Mouse (Mus musculus): Measurements from ENCODE around the gene Ociad1. TPM values are rescaled to one million over a fixed set of nuclear protein-coding genes. Genes with fewer than 3 reads are reported as not detected.
"Not testable (repeated sequence)": the region's sequence is repeated elsewhere in the genome, so short reads cannot be mapped to it uniquely, and the experiment has no call there.

Ociad1 gene
- polyA plus RNA-seq, 1 experiment from 2014 or later: 212 TPM

GRCm38 (mm10) chr5:73319306-73319705 lies 26.7 kb downstream of the Ociad1 start:
- peaks cover 28% of the 10 kb centered on the region for H3K36me3 ChIP-seq (ENCODE audit: poor library complexity, severe bottlenecking)
- no peaks in the 10 kb centered on the region for H3K4me1 ChIP-seq
- H3K9ac ChIP-seq: no peak overlapping the region
- no peak overlapping the region for H3K4me3 ChIP-seq
- H3K4me2 ChIP-seq: no peak overlapping the region
- no peak overlapping the region for H3K27ac ChIP-seq
- no peaks in the 10 kb centered on the region for H3K9me3 ChIP-seq (replicated peaks)
- H3K27me3 ChIP-seq: no peaks in the 10 kb centered on the region
- no peak for ATAC-seq
- WGBS: 93% methylated on average over 5 of the region's 5 CpGs

DNA sequence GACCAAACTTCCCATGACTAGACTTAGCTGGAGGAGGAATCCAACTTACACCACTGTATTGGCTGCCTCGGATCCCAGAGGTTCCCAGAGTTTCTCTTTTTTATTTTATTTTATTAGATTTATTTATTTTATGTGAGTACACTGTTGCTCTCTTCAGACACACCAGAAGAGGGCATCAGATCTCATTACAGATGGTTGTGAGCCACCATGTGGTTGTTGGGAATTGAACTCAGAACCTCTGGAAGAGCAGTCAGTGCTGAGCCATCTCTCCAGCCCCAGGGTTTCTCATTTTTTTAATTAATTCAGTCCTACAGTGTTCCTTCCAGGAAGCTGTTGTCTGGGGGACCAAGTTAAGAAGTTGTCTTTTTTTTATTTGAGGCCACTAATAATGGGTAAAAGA lies 30.1 kb downstream of the Ociad1 start:
- 93% methylated on average over 1 of the region's 1 CpGs for WGBS
- not testable (repeated sequence) for H3K27me3 ChIP-seq; H3K27ac ChIP-seq; H3K9me3 ChIP-seq (replicated peaks); H3K4me1 ChIP-seq; H3K36me3 ChIP-seq (ENCODE audit: poor library complexity, severe bottlenecking); H3K9ac ChIP-seq; H3K4me2 ChIP-seq; H3K4me3 ChIP-seq; ATAC-seq

DNA sequence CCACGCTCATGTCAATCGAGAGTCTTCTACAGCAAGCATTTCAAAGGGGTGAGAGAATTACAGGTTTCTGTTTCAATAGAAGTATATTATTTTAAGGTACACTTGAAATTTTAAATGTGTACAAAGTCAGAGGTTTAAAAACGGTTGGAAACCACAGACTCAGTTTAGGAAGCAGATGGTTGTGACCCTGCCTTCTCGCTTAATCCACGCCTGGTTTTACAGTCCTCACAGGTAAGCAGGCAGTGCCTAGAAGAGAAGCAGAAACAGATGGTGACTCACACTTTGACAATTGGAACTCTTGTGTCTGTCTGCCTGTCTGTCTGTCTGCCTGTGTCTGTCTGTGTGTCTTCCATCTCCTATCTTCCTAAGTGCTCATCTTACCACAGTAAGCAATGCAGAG lies 31.0 kb downstream of the Ociad1 start:
- Histone ChIP-seq H3K9me3 (replicated peaks) (no peaks in the 10 kb centered on the region), H3K27me3 (no peaks in the 10 kb centered on the region), H3K27ac (no peak overlapping the region), H3K4me1 (no peaks in the 10 kb centered on the region), H3K4me3 (no peak overlapping the region), H3K36me3 (ENCODE audit: poor library complexity, severe bottlenecking) (no peaks in the 10 kb centered on the region), H3K9ac (no peak overlapping the region), H3K4me2 (no peak overlapping the region)
- 91% methylated on average over 5 of the region's 5 CpGs for WGBS
- ATAC-seq: no peak

DNA sequence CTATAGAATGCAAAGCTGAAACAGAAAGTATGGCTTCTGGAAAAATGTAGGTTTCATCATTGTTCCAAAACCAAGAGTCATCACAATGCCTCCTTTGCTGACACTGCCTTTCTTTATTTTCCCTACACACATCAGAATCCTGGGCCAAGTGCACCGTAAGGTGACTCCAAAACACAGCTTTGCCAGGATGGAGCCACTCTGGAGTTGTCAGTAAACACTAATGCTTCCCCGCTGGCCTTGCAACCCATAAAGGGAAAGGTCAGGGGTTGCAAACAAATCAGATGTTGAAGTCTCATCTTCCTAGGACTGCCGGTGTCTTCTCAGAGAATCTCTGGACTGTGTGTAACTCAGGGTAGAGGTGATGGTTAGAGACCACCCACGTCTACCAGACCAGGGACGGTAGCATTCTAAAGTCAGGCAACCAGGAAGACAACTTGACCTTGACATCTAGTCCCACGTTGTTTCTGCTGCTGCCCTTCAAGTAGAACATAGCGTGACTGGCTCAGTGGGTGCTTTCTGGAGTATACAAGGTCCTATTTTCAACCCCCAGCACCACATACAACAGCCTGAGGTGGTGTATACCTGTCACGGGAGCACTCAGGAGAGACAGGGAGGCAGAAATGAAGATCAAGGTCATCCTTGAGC lies 32.1 kb downstream of the Ociad1 start:
- Histone ChIP-seq H3K36me3 (ENCODE audit: poor library complexity, severe bottlenecking) (no peaks in the 10 kb centered on the region), H3K9ac (no peak overlapping the region), H3K4me2 (no peak overlapping the region), H3K9me3 (replicated peaks) (no peaks in the 10 kb centered on the region), H3K4me1 (no peaks in the 10 kb centered on the region), H3K27me3 (no peaks in the 10 kb centered on the region), H3K27ac (no peak overlapping the region), H3K4me3 (no peak overlapping the region)
- 90% methylated on average over 8 of the region's 8 CpGs for WGBS
- ATAC-seq: no peak

- 62% methylated on average over 4 of the region's 4 CpGs for WGBS
- Histone ChIP-seq H3K27ac (no peak overlapping the region), H3K4me1 (0 out of 2 replicates have a peak, but pooled peaks cover 4% of the 10 kb centered on the region), H3K9ac (no peak overlapping the region), H3K4me2 (no peak overlapping the region), H3K27me3 (no peaks in the 10 kb centered on the region), H3K9me3 (replicated peaks) (no peaks in the 10 kb centered on the region), H3K36me3 (ENCODE audit: poor library complexity, severe bottlenecking) (no peaks in the 10 kb centered on the region), H3K4me3 (no peak overlapping the region)
- ATAC-seq: no peak
These were observed 38.4 kb downstream of the Ociad1 start for GRCm38 (mm10) chr5:73331002-73331401.

DNA sequence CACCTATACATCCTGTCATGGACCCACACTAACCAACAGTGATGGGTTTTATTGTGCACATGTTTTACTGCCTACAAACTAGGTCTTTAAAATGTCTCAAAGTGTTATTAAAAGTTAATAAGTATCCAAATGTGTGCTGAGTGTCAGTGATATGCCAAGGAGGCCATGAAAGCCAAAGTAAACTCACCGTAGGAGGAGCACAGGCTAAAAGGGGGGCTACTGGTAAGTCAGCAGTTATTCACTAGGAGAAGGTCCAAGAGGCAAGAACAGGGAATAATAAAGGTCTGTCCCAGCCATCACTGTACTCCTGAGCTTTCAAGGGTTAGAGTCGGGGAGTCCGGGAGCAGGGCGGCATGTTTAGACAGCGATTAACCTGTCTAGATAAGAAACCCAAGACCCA lies 43.9 kb downstream of the Ociad1 start:
- Histone ChIP-seq H3K4me2 (no peak overlapping the region), H3K4me3 (no peak overlapping the region), H3K9me3 (replicated peaks) (no peaks in the 10 kb centered on the region), H3K9ac (no peak overlapping the region), H3K27ac (no peak overlapping the region), H3K27me3 (no peaks in the 10 kb centered on the region), H3K36me3 (ENCODE audit: poor library complexity, severe bottlenecking) (no peaks in the 10 kb centered on the region), H3K4me1 (peaks cover 14% of the 10 kb centered on the region)
- ATAC-seq: no peak
- 93% methylated on average over 5 of the region's 5 CpGs for WGBS

- Histone ChIP-seq H3K27me3 (no peaks in the 10 kb centered on the region), H3K9me3 (replicated peaks) (no peaks in the 10 kb centered on the region), H3K36me3 (ENCODE audit: poor library complexity, severe bottlenecking) (no peaks in the 10 kb centered on the region), H3K4me2 (peak overlapping the region; percentile 83), H3K9ac (peak overlapping the region; percentile 74), H3K4me3 (peak overlapping the region; percentile 63), H3K4me1 (peaks cover 14% of the 10 kb centered on the region), H3K27ac (peak overlapping the region; percentile 19; the same call in 1 of the 2 replicates)
- WGBS: 3% methylated on average over 33 of the region's 41 CpGs
- ATAC-seq: peak; percentile 72
These were observed 45.6 kb downstream of the Ociad1 start for GRCm38 (mm10) chr5:73337961-73338831.

DNA sequence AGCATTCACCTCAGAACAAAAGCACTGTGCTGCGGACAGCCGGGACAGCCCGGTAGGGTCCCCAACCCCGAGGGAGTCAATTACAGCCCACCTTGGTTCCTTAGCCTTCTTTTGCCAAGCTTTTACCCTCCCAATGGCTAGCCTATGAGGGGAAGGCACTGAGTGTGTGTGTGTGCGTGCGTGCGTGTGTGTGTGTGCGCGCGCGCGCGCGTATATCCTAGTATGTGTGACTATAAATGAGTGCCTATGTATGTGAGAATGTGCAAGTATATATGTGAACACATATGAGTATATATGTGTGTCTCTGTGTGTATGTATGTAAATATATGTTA lies 46.2 kb downstream of the Ociad1 start:
- Histone ChIP-seq H3K4me2 (peak overlapping the region; percentile 83), H3K9ac (peak overlapping the region; percentile 74), H3K36me3 (ENCODE audit: poor library complexity, severe bottlenecking) (no peaks in the 10 kb centered on the region), H3K4me3 (peak overlapping the region; percentile 63), H3K27me3 (no peaks in the 10 kb centered on the region), H3K4me1 (peaks cover 14% of the 10 kb centered on the region), H3K9me3 (replicated peaks) (no peaks in the 10 kb centered on the region), H3K27ac (0 out of 2 replicates have a peak overlapping the region, but pooled peaks have one; percentile 19)
- 36% methylated on average over 14 of the region's 14 CpGs for WGBS
- peak; percentile 63 for ATAC-seq

GRCm38 (mm10) chr5:73339779-73340722 lies 47.5 kb downstream of the Ociad1 start:
- WGBS: 93% methylated on average over 9 of the region's 9 CpGs
- no peaks in the 10 kb centered on the region for H3K9me3 ChIP-seq (replicated peaks)
- ATAC-seq: no peak

GRCm38 (mm10) chr5:73340723-73341235 lies 48.2 kb downstream of the Ociad1 start, which contains the start of gene Ociad2:
Ociad2 (minus strand) TSS chr5:73341028.
- 76% methylated on average over 8 of the region's 8 CpGs for WGBS
- ATAC-seq: no peak
- no peaks in the 10 kb centered on the region for H3K9me3 ChIP-seq (replicated peaks)

More at GRCm38 (mm10) chr5:73339779-73340722, 47.5 kb downstream of the Ociad1 start:
- no peak overlapping the region for H3K4me2 ChIP-seq
- no peak overlapping the region for H3K4me3 ChIP-seq
- no peaks in the 10 kb centered on the region for H3K36me3 ChIP-seq (ENCODE audit: poor library complexity, severe bottlenecking)
- H3K27me3 ChIP-seq: no peaks in the 10 kb centered on the region
- no peak overlapping the region for H3K27ac ChIP-seq
- peaks cover 9% of the 10 kb centered on the region for H3K4me1 ChIP-seq
- H3K9ac ChIP-seq: no peak overlapping the region

GRCm38 (mm10) chr5:73342701-73343355 lies 50.2 kb downstream of the Ociad1 start:
- Histone ChIP-seq H3K4me1 (peaks cover 6% of the 10 kb centered on the region), H3K9ac (no peak overlapping the region), H3K27ac (no peak overlapping the region), H3K4me3 (no peak overlapping the region), H3K36me3 (ENCODE audit: poor library complexity, severe bottlenecking) (no peaks in the 10 kb centered on the region), H3K9me3 (replicated peaks) (no peaks in the 10 kb centered on the region), H3K4me2 (no peak overlapping the region), H3K27me3 (no peaks in the 10 kb centered on the region)
- no peak for ATAC-seq
- 88% methylated on average over 22 of the region's 22 CpGs for whole genome bisulfite sequencing

More at GRCm38 (mm10) chr5:73340723-73341235, 48.2 kb downstream of the Ociad1 start, which contains the start of gene Ociad2:
- peaks cover 9% of the 10 kb centered on the region for H3K4me1 ChIP-seq
- no peak within 1 kb of the TSS for H3K4me3 ChIP-seq
- no peaks in the 10 kb centered on the region for H3K36me3 ChIP-seq (ENCODE audit: poor library complexity, severe bottlenecking)
- H3K27me3 ChIP-seq: no peaks in the 10 kb centered on the region
- no peak within 1 kb of the TSS for H3K27ac ChIP-seq
- no peak within 1 kb of the TSS for H3K9ac ChIP-seq
- no peak within 1 kb of the TSS for H3K4me2 ChIP-seq

Data from forebrain, embryonic 13.5 days (tissue).